Mouse (Mus musculus): ENCODE results near the gene Schip1. TPM values are rescaled to one million over a fixed set of nuclear protein-coding genes. Genes with fewer than 3 reads are reported as not detected.

Gene Schip1
- total RNA-seq, 2 experiments from 2014 or later: 3.3 to 5.0 TPM

- no peak for ATAC-seq (replicated peaks; ENCODE audit: poor library complexity)
Observed at GRCm38 (mm10) chr3:68575636-68576340, 511.2 kb downstream of the Schip1 start.

DNA sequence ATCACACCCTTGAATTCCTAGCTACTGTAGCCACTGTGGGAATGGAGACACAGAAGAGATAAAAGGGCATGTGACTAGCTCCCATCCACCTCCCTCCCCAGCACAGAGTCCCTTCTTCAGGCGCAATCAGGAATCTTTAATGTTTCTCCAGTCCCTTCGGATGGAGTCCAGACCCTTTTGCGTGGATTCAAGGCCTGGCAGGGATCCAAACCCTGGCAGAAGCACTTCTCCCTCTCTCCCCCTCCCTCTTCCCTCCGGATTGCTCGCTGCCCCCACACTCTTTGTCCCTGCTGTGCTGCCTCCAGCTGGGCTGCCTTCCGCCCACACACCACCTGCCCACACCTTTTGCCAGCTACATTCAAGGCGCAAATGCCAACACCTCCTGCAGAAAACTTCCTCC lies 511.8 kb downstream of the Schip1 start:
- ATAC-seq (replicated peaks; ENCODE audit: poor library complexity): no peak

DNA sequence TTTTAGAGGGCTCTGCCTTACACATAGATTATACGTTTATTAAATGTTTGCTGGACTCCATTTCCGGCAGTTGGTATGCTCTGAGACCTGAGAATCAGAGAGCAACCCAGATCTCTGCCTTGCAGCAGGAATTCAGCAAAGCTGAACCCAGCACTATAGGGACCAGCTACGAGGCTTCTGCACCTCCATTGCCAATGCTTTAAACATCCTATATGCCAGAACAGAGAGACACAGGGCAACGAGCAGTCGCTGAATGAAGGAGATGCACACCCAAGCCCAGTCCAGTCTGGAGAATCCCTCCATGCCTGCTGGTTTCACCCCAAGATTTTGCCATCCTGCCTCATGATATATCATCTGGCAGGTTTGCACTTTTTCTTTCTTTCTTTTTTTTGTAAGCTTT lies 512.3 kb downstream of the Schip1 start:
- ATAC-seq (replicated peaks; ENCODE audit: poor library complexity): no peak

- no peak for ATAC-seq (replicated peaks; ENCODE audit: poor library complexity)
Observed at GRCm38 (mm10) chr3:68581591-68581990, 517.0 kb downstream of the Schip1 start.

DNA sequence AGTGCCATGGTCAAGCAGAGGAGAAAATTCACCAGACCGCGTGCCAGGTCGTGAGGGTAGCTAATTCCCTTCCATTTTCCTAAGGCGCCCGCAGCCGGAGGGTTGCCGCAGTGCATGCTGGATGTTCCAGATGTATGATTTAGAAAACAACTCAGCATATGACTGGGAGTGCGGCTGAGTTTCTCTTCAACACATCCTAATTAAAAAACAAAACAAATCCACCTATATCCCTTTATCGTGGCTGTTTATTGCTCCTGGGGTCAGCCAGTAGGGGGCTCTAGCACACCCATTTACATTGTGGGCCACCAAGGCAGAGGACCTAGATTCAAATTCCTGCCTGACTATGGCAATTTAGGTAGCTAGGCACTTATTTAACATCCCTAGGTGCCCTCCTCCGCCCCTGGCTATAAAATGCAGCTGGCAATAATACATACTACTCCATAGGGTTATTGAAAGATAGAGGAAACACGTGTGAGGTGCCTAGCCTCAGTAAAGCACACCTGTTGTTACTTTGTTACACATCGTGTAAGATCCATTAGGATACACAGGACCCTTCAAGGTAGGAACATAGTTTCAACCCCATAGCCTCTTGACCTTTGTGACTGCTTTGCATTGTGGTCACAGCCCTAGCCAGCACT lies 517.6 kb downstream of the Schip1 start:
- ATAC-seq (replicated peaks; ENCODE audit: poor library complexity): peak; percentile 60

- no peak for ATAC-seq (replicated peaks; ENCODE audit: poor library complexity)
Observed at GRCm38 (mm10) chr3:68583031-68583693, 518.6 kb downstream of the Schip1 start.

DNA sequence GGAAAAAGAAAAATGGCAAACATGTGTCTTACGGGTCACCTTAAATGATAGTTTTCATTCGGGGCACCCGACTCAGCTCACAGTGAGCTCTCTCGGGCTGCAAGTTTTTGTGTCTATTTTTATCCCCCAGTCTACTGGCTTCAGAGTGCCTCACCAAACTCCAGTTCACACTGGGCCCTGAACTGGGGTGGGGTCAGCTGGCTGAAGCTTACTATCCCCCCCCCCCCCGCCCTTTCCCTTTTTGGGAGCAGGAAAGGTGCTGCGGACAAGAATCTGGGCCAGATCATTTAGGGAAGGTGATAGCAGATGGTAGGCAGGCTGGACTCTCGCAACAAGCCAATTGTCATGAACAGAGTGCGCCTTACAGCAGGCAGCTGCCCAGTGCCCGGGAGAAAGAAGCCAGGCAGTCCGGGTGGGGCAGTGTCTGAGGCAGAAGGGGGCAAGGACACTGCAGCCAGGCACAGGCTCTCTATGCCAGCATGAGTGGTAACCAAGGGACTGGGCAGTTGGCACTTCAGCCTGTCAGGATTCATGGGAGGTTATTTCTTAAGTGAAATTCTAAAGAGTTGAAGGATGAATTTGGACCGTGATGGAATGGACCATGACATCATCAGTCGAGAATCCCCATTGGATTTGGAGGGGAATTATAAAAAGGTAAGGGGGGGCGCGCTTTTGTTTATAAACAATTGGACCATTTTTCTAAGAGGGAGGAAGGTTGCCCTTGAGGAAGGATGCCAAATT lies 519.3 kb downstream of the Schip1 start:
- no peak for ATAC-seq (replicated peaks; ENCODE audit: poor library complexity)

DNA sequence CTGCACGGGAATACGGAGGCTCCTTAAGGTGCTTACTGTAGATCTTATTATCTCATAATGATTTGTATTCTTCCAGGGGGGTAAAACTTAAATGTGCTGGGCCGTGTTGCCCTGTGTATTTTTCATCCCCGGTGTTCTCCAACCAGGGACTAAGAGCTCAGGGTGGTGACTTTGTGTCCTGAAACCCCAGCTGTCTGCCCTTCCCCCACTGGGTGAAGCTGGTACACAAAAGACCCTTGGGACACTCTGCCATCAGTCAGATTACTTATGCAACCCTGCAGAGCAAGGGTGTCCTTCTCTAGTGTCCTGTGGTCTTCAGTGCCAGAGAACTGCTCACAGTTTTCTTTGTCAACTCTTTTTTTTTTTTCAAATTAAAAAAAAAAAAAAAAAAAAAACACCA lies 520.6 kb downstream of the Schip1 start:
- no peak for ATAC-seq (replicated peaks; ENCODE audit: poor library complexity)

GRCm38 (mm10) chr3:68586646-68587064 lies 522.1 kb downstream of the Schip1 start:
- ATAC-seq (replicated peaks; ENCODE audit: poor library complexity): no peak

DNA sequence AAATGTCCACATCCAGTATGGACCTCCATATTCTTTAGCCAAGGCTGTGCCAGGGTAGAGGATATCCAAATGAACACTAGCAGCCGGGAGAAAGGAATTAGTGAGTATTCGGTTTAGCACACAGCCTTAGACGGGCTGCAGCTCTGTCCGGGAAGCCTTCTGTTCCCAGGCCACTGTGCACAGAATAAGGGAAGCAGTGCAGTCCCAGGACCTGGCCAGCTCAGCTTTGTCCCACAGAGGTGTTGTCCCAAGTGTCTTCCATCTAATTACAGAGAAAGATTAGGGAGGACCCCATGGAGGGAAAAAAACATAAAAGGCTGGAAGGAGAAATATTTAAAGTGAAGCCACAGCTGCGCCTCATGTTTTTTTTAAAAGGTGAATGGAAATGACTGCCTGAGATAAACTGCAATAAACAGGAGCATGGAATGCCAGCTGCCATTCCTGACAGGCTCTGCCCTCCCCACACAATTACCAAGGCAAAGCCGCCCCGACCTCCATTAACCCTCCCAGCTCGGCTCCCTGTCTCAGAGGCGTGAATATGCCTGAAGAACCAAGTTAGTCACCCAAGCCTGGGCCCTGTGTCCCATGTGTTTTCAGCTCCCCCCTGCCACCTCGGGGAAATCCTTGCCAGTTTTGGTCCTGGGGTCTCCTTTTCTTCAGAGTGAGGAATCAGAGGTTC lies 523.1 kb downstream of the Schip1 start:
- ATAC-seq (replicated peaks; ENCODE audit: poor library complexity): no peak

DNA sequence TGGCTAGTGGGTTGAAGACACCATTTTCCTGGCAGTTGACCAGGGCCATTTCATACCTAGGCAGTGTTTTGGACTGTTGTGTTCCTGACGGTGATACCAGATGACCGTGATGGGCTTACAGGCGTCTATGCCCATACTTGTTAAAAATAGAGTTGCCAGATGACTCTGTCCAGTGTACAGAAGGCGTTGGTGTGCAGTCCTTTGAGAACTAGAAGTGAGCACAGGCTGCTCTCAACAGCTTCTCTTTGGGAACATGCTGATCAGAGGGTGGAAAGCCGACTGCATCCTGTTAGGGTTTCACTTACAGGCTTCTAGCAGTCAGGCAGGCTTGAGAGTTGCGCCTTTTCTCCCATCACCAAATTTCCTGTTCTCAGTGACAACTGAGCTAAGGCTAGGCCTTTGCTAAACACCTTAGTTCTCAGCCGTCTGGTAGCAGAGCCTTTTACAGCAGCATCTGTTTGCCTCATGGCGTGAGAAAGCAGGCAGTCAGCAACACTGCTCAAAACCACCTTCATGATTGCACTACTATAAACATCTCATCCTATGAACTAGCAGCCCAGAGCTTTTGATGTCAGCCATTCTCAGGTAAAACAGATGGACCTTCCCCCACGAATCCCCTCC lies 524.7 kb downstream of the Schip1 start:
- no peak for ATAC-seq (replicated peaks; ENCODE audit: poor library complexity)

- ATAC-seq (replicated peaks; ENCODE audit: poor library complexity): no peak
Observed at GRCm38 (mm10) chr3:68590436-68590835, 525.8 kb downstream of the Schip1 start.

DNA sequence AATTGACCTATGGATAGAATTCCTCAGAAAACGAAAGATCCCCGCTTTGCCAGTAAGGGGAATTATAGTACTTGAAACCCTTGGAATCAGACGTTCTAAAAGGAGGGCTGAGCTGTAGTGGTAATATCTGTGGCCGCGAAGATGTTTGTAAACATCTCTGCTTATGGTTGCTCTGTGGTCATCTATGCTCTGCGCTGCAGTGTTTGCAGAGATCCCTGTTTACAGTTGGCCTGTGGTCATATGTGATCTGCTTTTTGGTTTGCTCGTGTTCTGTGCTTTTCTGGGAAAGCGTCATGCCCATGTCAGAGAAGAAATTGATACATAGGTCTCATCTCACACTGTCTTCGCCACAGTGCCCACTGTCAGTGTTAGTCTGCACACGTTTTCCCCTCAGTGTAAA lies 528.0 kb downstream of the Schip1 start:
- ATAC-seq (replicated peaks; ENCODE audit: poor library complexity): no peak

DNA sequence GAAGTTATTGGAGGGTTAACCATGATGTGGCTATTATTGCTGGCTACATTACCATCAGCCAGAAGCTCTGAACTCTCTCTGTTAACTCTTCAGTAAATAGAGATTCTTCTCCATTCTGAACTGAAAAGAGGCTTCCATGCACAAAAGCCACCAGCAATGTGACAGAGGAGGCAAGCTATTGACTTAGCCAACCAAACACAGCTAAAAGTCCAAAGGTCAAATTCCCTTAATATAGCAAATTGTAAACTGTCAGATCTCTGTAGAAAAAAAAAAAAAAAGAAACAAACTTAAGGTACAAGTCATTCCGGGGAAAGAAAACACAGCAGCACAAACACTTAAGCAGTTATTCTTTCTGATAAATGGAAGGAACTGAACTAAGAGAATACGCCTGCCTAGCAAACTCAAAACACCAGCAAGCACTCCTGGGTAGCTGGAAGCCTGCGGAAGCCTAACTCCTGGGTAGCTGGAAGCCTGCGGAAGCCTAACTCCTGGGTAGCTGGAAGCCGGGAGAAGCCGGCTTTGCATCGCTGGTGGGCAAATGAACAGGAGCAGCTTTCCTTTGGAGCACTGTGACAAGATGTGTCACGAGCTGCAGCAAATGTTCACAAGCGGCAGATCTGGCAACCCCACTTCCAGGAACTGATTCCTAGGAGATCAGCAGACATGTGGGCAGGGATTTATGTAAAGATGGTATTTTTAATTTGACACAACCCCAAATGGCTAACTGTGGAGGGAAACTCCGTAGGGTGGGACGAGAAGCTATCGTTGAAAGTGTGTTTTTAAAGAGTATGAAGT lies 528.7 kb downstream of the Schip1 start:
- no peak for ATAC-seq (replicated peaks; ENCODE audit: poor library complexity)

GRCm38 (mm10) chr3:68595316-68595925 lies 530.8 kb downstream of the Schip1 start:
- ATAC-seq (replicated peaks; ENCODE audit: poor library complexity): no peak

DNA sequence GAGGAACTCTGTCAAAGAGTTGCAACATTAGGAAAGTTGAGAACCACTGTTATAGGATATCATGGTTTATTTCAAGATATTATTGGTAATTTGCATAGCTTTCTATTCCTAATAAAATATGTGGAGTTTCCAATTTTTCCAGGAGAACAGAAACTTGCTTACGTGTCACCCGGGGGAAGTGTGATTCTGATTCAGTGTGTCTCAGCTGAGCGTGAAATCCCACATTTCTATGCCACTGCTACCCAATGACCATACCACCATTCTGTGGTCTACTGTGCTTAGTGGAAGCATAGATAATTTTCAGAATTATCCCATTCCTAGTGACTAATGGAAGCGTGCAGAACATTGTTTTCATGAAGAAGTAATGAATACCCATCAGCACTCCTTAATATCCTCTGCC lies 532.3 kb downstream of the Schip1 start:
- no peak for ATAC-seq (replicated peaks; ENCODE audit: poor library complexity)

DNA sequence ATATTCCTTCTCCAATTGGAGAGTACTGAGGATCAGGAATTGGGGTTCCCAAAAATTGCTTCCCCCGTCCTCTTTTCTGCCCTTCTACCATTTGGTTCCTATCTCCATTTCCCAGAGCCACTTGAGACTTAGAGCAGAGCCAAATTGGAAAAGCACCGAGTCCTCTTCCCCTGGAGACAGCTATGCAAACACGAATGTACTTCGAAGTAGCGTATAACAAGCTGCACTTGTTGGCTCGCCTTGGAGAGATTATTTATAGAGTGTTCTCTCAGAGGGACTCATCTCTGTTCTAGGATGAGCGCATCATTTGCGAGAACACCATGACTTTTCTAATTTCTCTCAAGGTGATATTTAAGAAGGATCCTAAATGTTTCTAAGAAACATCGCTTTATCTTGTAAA lies 538.3 kb downstream of the Schip1 start:
- no peak for ATAC-seq (replicated peaks; ENCODE audit: poor library complexity)

DNA sequence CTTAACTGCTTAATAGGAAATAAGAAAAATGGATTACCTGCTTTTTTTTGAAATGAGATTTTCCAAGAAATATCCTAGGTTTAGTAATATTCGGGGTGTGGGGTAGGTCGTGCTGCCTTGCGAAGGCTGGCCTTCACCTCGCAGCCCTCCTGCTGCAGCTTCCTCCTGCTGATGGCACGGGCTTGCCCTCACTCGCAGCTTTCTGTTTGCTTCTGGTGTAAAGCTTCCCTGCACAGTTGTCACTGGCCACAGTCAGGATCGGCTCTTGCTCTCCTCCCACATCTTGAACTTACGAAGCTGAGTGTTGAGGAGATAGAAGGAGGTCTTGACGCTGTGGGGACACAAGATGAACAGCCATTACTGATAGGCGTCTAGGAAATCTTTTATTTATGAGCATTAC lies 539.9 kb downstream of the Schip1 start:
- no peak for ATAC-seq (replicated peaks; ENCODE audit: poor library complexity)

DNA sequence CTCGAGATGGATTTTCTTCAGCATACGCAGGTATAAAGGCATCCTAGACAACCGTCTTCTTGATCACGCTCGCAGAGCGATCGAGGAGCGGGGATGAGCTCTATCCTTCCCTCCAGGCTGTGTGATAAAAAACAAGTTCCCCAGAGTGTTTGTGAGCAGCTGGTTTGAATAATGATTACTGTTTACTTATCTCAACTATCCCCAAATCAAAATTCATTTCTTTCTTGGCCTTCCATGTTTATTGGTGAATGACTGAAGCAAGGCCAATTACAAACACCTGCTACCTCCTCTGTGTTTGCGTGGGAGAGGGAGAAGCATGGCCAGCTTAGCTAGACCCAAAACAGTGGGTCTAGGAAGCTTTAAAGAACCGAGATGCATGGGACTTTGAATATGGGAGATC lies 540.4 kb downstream of the Schip1 start:
- no peak for ATAC-seq (replicated peaks; ENCODE audit: poor library complexity)

Data from megakaryocyte progenitor cell, adult 5-6 weeks (primary cell).